Mouse (Mus musculus): ENCODE results near the gene Rai14. TPM values are rescaled to one million over a fixed set of nuclear protein-coding genes. Genes with fewer than 3 reads are reported as not detected.

The Rai14 gene
- polyA plus RNA-seq, 1 experiment: 2.1 TPM

DNA sequence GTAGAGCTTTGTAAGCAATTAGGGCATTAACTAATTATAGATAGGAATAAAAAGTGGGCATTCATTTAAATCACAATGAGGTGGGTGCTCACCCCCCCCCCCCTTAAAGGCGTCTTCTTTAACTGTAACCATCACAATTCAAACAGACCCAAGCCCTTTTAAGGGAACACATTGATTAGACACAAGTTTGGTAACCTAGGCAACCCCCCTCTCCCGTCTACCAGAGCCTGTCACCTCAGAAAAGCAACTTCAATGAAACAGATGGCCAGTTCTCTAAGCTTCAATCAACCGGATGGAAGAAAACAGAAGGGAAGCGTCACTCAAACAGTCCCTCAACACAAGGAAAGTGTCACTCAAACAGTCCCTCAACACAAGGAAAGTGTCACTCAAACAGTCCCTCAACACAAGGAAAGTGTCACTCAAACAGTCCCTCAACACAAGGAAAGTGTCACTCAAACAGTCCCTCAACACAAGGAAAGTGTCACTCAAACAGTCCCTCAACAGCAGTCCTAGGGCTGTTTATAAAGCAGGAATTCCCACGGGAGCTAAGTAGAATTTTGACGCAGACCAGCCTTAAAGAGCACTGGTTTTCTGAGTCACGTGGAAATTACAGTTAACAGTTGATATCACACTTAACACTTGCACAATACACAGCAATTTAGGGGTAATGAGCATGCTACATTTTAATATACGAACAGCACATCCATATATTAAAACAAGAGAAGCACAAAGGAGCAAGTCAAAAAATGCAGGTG lies 59.1 kb downstream of the Rai14 start:
- H3K4me3 ChIP-seq (ENCODE audit: low read depth, low read length): no peak overlapping the region
- no peak for TF ChIP-seq POLR2A (IDR thresholded peaks at IDR 0.05; ENCODE audit: low read depth, low read length)
- TF ChIP-seq CTCF (IDR thresholded peaks at IDR 0.05; ENCODE audit: extremely low read depth, insufficient read length, insufficient replicate concordance, low read depth, low read length): no peak
- no peak overlapping the region for H3K27ac ChIP-seq (ENCODE audit: insufficient read depth, low read depth, low read length)
- 0 out of 2 replicates have a peak, but pooled peaks cover 3% of the 10 kb centered on the region for H3K4me1 ChIP-seq (ENCODE audit: control insufficient read depth, insufficient read depth, insufficient read length, low read length)
- no peaks in the 10 kb centered on the region for H3K27me3 ChIP-seq (ENCODE audit: control insufficient read depth, insufficient read depth, low read length)
- H3K36me3 ChIP-seq (ENCODE audit: control insufficient read depth, insufficient read depth, low read length): no peaks in the 10 kb centered on the region
- 84% methylated on average over 8 of the region's 8 CpGs for WGBS

DNA sequence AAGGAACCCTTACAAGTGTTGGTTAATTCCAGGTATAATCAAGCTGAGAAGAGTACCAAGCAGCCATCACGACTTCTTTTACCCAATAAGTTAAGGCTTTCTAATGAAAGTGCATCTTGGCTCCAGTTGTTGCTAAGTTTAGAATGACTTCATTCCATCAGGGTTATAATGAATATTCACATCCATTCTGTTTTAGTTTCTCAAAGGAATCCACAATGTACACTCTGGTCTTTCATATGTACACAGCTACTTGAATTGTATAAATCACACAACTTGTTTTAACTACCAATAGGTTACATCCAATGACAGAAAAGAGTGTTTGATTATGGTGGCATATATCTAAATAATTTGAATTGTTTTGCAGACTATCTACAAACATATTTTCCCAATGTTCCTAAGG lies 59.7 kb downstream of the Rai14 start:
- no peaks in the 10 kb centered on the region for H3K36me3 ChIP-seq (ENCODE audit: control insufficient read depth, insufficient read depth, low read length)
- no peaks in the 10 kb centered on the region for H3K27me3 ChIP-seq (ENCODE audit: control insufficient read depth, insufficient read depth, low read length)
- no peak overlapping the region for H3K4me3 ChIP-seq (ENCODE audit: low read depth, low read length)
- WGBS: 83% methylated on average over 1 of the region's 1 CpGs
- no peak overlapping the region for H3K27ac ChIP-seq (ENCODE audit: insufficient read depth, low read depth, low read length)
- H3K4me1 ChIP-seq (ENCODE audit: control insufficient read depth, insufficient read depth, insufficient read length, low read length): 0 out of 2 replicates have a peak, but pooled peaks cover 3% of the 10 kb centered on the region
- TF ChIP-seq CTCF (IDR thresholded peaks at IDR 0.05; ENCODE audit: extremely low read depth, insufficient read length, insufficient replicate concordance, low read depth, low read length) (no peak), POLR2A (IDR thresholded peaks at IDR 0.05; ENCODE audit: low read depth, low read length) (no peak)

DNA sequence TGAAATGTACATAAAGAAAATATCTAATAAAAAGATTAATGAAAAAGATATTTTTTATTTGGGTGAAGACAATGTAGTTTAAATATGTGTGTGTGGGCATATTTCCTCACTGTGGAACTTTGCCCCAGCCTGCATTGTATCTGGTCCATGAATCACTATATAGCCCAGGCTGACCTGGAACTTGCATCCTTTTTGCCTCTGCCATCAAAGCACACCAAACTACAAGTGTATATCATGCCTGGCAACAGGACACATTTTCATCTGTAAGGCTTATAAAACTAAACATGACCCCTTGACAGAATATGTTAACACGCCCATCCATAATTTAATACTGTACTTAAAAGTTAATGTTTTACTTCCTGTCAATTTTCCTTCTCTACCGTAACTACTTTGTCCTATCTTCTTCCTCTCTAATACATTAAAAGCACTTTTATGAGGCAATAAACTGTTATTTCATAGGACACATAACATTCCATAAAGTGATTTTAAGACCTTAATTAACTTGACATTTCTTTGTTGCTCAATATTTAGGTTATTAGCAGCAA lies 61.4 kb downstream of the Rai14 start:
- no peak for TF ChIP-seq POLR2A (IDR thresholded peaks at IDR 0.05; ENCODE audit: low read depth, low read length)
- no peak for TF ChIP-seq CTCF (IDR thresholded peaks at IDR 0.05; ENCODE audit: extremely low read depth, insufficient read length, insufficient replicate concordance, low read depth, low read length)
- no peaks in the 10 kb centered on the region for H3K27me3 ChIP-seq (ENCODE audit: control insufficient read depth, insufficient read depth, low read length)

DNA sequence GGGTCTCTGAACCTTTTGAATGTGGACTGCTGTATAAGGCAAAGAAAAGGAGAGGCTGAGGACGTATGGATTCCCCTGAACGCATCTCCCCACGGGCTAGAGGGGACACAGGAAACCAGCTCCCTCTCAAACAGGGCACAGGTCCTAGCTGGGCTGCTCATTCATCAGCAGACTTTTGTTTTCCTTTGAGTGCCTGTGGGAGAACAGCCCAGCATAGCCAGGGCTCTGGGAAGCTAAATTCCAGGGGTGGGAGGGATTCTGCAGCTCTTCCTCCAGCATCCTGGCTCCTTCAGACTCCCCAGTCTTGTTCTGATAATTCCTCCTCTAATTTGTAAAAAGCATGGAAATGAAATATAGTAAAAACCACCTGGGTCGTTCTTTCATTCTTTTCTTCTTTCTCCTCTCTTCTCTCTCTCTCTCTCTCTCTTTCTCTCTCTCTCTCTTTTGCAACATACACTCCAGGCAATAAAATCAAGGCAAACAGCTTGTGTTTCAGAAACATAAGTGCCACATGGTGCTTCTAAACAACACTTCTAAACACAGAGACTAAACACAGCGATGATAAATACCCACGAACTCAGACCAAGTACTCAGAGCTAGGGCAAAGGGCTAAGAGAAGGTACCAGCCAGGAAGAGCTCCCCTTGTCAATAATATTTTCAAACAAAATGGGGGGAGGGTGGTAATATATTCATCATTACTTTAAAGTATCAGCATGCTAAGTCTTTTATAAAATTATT lies 65.9 kb downstream of the Rai14 start:
- 0 out of 2 replicates have a peak, but pooled peaks cover 1% of the 10 kb centered on the region for H3K4me1 ChIP-seq (ENCODE audit: control insufficient read depth, insufficient read depth, insufficient read length, low read length)
- no peak overlapping the region for H3K27ac ChIP-seq (ENCODE audit: insufficient read depth, low read depth, low read length)
- TF ChIP-seq POLR2A (IDR thresholded peaks at IDR 0.05; ENCODE audit: low read depth, low read length) (no peak), CTCF (IDR thresholded peaks at IDR 0.05; ENCODE audit: extremely low read depth, insufficient read length, insufficient replicate concordance, low read depth, low read length) (no peak)
- WGBS: 72% methylated on average over 6 of the region's 6 CpGs
- no peak overlapping the region for H3K4me3 ChIP-seq (ENCODE audit: low read depth, low read length)
- no peaks in the 10 kb centered on the region for H3K36me3 ChIP-seq (ENCODE audit: control insufficient read depth, insufficient read depth, low read length)
- H3K27me3 ChIP-seq (ENCODE audit: control insufficient read depth, insufficient read depth, low read length): no peaks in the 10 kb centered on the region

More for the DNA sequence above, 61.4 kb downstream of the Rai14 start:
- Histone ChIP-seq H3K4me1 (ENCODE audit: control insufficient read depth, insufficient read depth, insufficient read length, low read length) (0 out of 2 replicates have a peak, but pooled peaks cover 3% of the 10 kb centered on the region), H3K27ac (ENCODE audit: insufficient read depth, low read depth, low read length) (no peak overlapping the region), H3K36me3 (ENCODE audit: control insufficient read depth, insufficient read depth, low read length) (no peaks in the 10 kb centered on the region), H3K4me3 (ENCODE audit: low read depth, low read length) (no peak overlapping the region)
- 30% methylated on average over 2 of the region's 2 CpGs for WGBS

DNA sequence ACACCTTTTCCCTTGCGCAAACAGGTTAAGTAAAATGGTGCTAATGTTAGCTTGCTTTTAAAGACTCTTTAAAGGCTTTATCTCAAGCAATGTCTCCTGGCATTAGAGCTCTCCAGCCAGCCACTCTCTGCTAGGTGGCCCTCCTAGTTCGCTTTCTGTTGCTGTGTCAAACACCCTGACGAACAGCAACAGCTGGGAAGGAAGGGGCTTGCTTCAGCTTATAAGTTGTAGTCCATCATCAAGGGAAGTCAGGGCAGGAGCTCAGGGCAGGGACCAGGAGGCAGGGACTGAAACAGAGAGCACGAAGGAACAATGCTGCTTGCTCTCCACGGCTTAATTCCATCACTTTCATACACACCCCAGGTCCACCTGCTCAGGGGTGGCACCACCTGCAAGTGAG lies 68.1 kb downstream of the Rai14 start:
- WGBS: 82% methylated on average over 5 of the region's 5 CpGs
- H3K4me1 ChIP-seq (ENCODE audit: control insufficient read depth, insufficient read depth, insufficient read length, low read length): no peaks in the 10 kb centered on the region
- H3K27ac ChIP-seq (ENCODE audit: insufficient read depth, low read depth, low read length): no peak overlapping the region
- no peak for TF ChIP-seq POLR2A (IDR thresholded peaks at IDR 0.05; ENCODE audit: low read depth, low read length)
- TF ChIP-seq CTCF (IDR thresholded peaks at IDR 0.05; ENCODE audit: extremely low read depth, insufficient read length, insufficient replicate concordance, low read depth, low read length): no peak
- H3K36me3 ChIP-seq (ENCODE audit: control insufficient read depth, insufficient read depth, low read length): no peaks in the 10 kb centered on the region
- no peak overlapping the region for H3K4me3 ChIP-seq (ENCODE audit: low read depth, low read length)
- H3K27me3 ChIP-seq (ENCODE audit: control insufficient read depth, insufficient read depth, low read length): no peaks in the 10 kb centered on the region

DNA sequence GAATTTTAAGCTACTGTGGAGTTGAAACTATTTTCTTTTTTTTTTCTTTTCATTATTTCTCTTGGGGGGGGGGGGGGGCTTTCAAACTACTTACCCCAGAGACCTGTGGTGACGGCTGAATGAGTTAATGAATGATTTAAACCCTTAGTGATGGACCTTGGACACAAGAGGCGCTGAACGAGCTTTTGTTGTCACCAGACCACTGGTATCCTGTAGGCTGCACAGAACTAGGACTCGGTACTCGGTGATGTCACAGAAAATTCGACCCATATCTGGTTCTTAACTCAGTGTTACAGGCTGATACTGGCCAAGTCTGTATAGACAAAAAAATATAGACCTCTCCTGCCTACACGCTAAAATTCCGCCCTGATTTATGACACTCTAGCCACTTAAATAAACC lies 69.3 kb downstream of the Rai14 start:
- TF ChIP-seq POLR2A (IDR thresholded peaks at IDR 0.05; ENCODE audit: low read depth, low read length) (no peak), CTCF (IDR thresholded peaks at IDR 0.05; ENCODE audit: extremely low read depth, insufficient read length, insufficient replicate concordance, low read depth, low read length) (no peak)
- 43% methylated on average over 8 of the region's 8 CpGs for WGBS
- no peaks in the 10 kb centered on the region for H3K27me3 ChIP-seq (ENCODE audit: control insufficient read depth, insufficient read depth, low read length)
- no peaks in the 10 kb centered on the region for H3K36me3 ChIP-seq (ENCODE audit: control insufficient read depth, insufficient read depth, low read length)
- no peak overlapping the region for H3K4me3 ChIP-seq (ENCODE audit: low read depth, low read length)
- no peak overlapping the region for H3K27ac ChIP-seq (ENCODE audit: insufficient read depth, low read depth, low read length)
- no peaks in the 10 kb centered on the region for H3K4me1 ChIP-seq (ENCODE audit: control insufficient read depth, insufficient read depth, insufficient read length, low read length)

DNA sequence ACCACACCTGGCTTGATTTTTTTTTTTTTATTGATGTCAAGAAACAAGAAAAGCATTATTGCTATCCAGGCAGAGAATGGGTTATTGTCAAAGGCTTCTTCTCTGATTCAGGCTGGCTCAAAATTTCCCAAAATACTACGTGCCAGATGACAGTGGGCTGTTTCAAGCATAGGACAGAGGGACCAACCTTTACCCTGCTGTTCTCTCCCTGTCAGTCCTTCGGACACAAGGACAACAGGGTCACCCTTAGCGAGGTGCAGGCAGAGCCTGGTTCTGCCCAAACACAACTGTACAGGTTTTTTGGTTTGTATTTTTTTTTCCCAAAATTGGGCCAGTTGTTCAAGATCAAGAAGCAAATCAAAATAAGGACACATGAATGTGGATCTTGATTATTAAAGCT lies 70.6 kb downstream of the Rai14 start:
- WGBS: 95% methylated on average over 3 of the region's 3 CpGs
- Histone ChIP-seq H3K36me3 (ENCODE audit: control insufficient read depth, insufficient read depth, low read length) (no peaks in the 10 kb centered on the region), H3K4me3 (ENCODE audit: low read depth, low read length) (no peak overlapping the region), H3K4me1 (ENCODE audit: control insufficient read depth, insufficient read depth, insufficient read length, low read length) (no peaks in the 10 kb centered on the region), H3K27me3 (ENCODE audit: control insufficient read depth, insufficient read depth, low read length) (no peaks in the 10 kb centered on the region), H3K27ac (ENCODE audit: insufficient read depth, low read depth, low read length) (no peak overlapping the region)
- TF ChIP-seq POLR2A (IDR thresholded peaks at IDR 0.05; ENCODE audit: low read depth, low read length): no peak
- TF ChIP-seq CTCF (IDR thresholded peaks at IDR 0.05; ENCODE audit: extremely low read depth, insufficient read length, insufficient replicate concordance, low read depth, low read length): no peak

Measured in small intestine, adult 2 months (tissue).